Mouse (Mus musculus) liver, embryonic 12.5 days (tissue): ENCODE data around the gene Hdhd3. TPM values are rescaled to one million over a fixed set of nuclear protein-coding genes. Genes with fewer than 3 reads are reported as not detected.

Experiments
- ATAC-seq: fragments of 200-750 bp; cut with Nextera tagmentation; 2 replicates; pipeline ENCODE4 v1.8.0; 2017; ENCODE audit warnings: moderate number of reproducible peaks, mild to moderate bottlenecking, moderate library complexity
- H3K27ac ChIP-seq: fragments of 300-500 bp; sonication (generic); 2 replicates; pipeline ENCODE4 v1.5.1; 2016; ENCODE audit warnings: mild to moderate bottlenecking
- H3K27me3 ChIP-seq: fragments of 300-500 bp; sonication (generic); replicated peaks from 2 replicates; pipeline ENCODE4 v1.6.1; 2016; ENCODE audit warnings: mild to moderate bottlenecking, moderate library complexity
- H3K36me3 ChIP-seq: fragments of 300-500 bp; sonication (generic); 2 replicates; pipeline ENCODE4 v1.6.1; 2016; ENCODE audit warnings: mild to moderate bottlenecking, moderate library complexity
- H3K4me1 ChIP-seq: fragments of 300-500 bp; sonication (generic); 2 replicates; pipeline ENCODE4 v1.6.1; 2016
- H3K4me2 ChIP-seq: fragments of 300-500 bp; sonication (generic); 2 replicates; pipeline ENCODE4 v1.6.1; 2016; ENCODE audit warnings: mild to moderate bottlenecking, moderate library complexity
- H3K4me3 ChIP-seq: fragments of 300-500 bp; sonication (generic); 2 replicates; pipeline ENCODE4 v1.5.1; 2016; ENCODE audit warnings: mild to moderate bottlenecking, moderate library complexity
- H3K9ac ChIP-seq: fragments of 300-500 bp; sonication (generic); 2 replicates; pipeline ENCODE4 v1.6.1; 2016; ENCODE audit warnings: mild to moderate bottlenecking, moderate library complexity
- H3K9me3 ChIP-seq: fragments of 300-500 bp; sonication (generic); replicated peaks from 2 replicates; pipeline ENCODE4 v1.6.1; 2016; ENCODE audit warnings: mild to moderate bottlenecking, moderate library complexity
- WGBS: fragments of 180-500 bp; shearing (Covaris S2); methylation state at CpG from one replicate; pipeline ENCODE4 v1.1.7; 2016; ENCODE audit not compliant: insufficient replicate concordance; 5-methylcytosine and 5-hydroxymethylcytosine counted together
- polyA plus RNA-seq: library from polyadenylated mRNA; unstranded; fragments of >200 nt; fragmentation: Nextera tagmentation; extraction: Ambion mirVana; gene quantifications from 2 replicates; pipeline ENCODE4 v1.2.1, GENCODE M21; 2016

The Hdhd3 gene
- polyA plus RNA-seq, 1 experiment from 2014 or later, result 4.6 TPM

DNA sequence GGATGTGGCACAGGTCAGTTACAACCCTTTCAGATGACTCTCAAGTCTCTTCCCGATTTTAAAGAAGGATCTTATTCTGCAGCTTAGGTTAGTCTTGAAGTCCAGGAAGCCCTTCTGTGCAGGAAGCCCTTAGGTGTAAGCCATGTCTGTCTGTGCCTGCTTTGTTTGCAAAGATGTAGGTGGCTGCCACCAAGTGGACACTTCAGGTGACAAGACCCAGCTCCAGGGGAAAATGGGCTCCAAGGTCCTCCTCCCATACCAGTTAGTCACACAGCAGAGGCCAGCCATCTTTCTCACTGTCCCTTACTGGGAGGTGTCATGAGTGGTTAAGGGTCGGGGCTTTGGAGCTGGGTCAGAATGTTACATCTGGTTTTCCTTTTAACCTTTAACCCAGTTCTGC, 3.5 kb upstream of the Hdhd3 start:
- Histone ChIP-seq H3K4me1 (peaks cover 60% of the 10 kb centered on the region), H3K4me2 (no peak overlapping the region), H3K4me3 (no peak overlapping the region), H3K36me3 (peaks cover 48% of the 10 kb centered on the region), H3K27ac (peak overlapping the region; percentile 67), H3K9ac (no peak overlapping the region), H3K27me3 (no peaks in the 10 kb centered on the region), H3K9me3 (no peaks in the 10 kb centered on the region)
- 56% methylated on average over 2 of the region's 2 CpGs for WGBS
- ATAC-seq, result peak; percentile 27

DNA sequence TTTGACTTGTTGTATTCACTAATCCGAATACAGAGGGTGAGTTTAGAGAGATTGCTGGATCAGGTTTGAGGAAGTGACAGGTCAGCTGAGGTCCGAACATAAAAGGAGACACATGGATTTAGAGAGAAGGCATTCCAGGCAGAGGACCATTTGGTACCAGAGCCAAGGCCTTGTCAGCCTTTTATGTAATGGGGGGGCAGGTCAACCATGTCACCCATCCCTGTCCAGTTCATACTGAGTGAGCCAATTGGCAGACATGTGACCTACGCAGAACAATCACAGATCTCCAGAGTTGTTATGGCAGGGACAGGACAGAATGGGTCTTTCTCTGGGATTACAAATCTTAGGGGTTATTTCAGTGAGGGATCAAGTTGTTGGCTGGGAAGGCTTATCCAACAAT, 2.7 kb upstream of the Hdhd3 start:
- Histone ChIP-seq H3K9me3 (no peaks in the 10 kb centered on the region), H3K4me1 (peaks cover 60% of the 10 kb centered on the region), H3K4me2 (no peak overlapping the region), H3K4me3 (no peak overlapping the region), H3K9ac (no peak overlapping the region), H3K36me3 (peaks cover 40% of the 10 kb centered on the region), H3K27ac (peak overlapping the region; percentile 46; the same call in 1 of the 2 replicates), H3K27me3 (no peaks in the 10 kb centered on the region)
- 82% methylated on average over 3 of the region's 3 CpGs for WGBS
- ATAC-seq, result 0 out of 2 replicates have a peak, but pooled peaks have one; percentile 8

DNA sequence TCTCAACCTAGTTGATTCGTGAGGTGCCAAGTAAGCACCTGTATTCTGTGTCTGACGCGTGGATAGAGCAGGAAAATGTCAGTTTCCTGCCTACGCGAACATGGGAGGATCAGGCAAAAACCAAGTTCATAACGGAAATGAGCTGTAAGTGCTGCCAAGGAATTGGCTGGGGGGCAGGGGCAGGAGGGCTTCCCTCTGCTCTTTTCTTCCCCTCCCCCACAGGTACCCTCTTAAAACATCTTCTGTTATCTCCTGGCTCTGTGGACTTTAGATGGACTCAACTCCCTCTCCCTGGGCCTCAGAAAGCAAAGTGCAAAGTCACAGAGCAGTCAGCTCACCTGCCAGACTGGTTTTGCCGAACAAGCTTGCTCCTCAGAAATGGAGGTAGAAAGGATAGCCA, 298 bp downstream of the Hdhd3 start:
- Histone ChIP-seq H3K27ac (peak overlapping the region; percentile 61), H3K27me3 (no peaks in the 10 kb centered on the region), H3K4me1 (peaks cover 37% of the 10 kb centered on the region), H3K9ac (no peak overlapping the region), H3K9me3 (no peaks in the 10 kb centered on the region), H3K36me3 (peaks cover 24% of the 10 kb centered on the region), H3K4me2 (peak overlapping the region; percentile 84), H3K4me3 (0 out of 2 replicates have a peak overlapping the region, but pooled peaks have one; percentile 70)
- 59% methylated on average over 7 of the region's 7 CpGs for WGBS
- no peak for ATAC-seq

GRCm38 (mm10) chr4:62501964-62502732, 1.1 kb downstream of the Hdhd3 start:
- Histone ChIP-seq H3K4me1 (peaks cover 37% of the 10 kb centered on the region), H3K9me3 (no peaks in the 10 kb centered on the region), H3K4me2 (peak overlapping the region; percentile 84), H3K27me3 (no peaks in the 10 kb centered on the region), H3K27ac (peak overlapping the region; percentile 64), H3K9ac (peak overlapping the region; percentile 75), H3K4me3 (peak overlapping the region; percentile 70), H3K36me3 (peaks cover 16% of the 10 kb centered on the region)
- peak; percentile 88 for ATAC-seq
- 2% methylated on average over 38 of the region's 38 CpGs for WGBS

GRCm38 (mm10) chr4:62501534-62501933, 1.7 kb downstream of the Hdhd3 start:
- 0 out of 2 replicates have a peak, but pooled peaks cover 2% of the 10 kb centered on the region for H3K27me3 ChIP-seq
- peak overlapping the region; percentile 38 for H3K27ac ChIP-seq
- 3% methylated on average over 7 of the region's 7 CpGs for WGBS
- no peaks in the 10 kb centered on the region for H3K9me3 ChIP-seq
- peak overlapping the region; percentile 75 for H3K9ac ChIP-seq
- peaks cover 14% of the 10 kb centered on the region for H3K36me3 ChIP-seq
- peak overlapping the region; percentile 70 for H3K4me3 ChIP-seq
- H3K4me2 ChIP-seq, result peak overlapping the region; percentile 84
- peak; percentile 0; the same call in 1 of the 2 replicates for ATAC-seq
- H3K4me1 ChIP-seq, result peaks cover 37% of the 10 kb centered on the region

DNA sequence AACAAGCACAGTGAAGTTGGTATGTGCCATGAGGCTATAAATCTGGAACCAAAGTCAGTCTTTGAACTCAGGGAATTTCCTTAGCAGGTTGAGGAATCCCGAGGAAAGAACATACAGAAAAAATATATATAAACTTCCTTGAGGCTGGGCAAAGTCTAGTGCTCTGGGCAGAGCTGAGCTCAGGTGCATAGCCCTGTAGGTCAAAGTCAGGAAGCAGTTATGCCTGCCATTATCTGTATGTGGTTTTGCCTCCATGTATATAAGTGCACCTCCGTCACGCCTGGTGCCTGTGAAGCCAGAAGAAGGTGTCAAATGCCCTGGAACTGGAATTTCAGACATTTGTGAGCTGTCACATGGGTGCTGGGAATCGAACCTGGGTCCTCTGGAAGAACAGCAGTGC, 2.5 kb downstream of the Hdhd3 start:
- WGBS, result 67% methylated on average over 4 of the region's 4 CpGs
- H3K4me2 ChIP-seq, result no peak overlapping the region
- H3K27ac ChIP-seq, result no peak overlapping the region
- H3K9me3 ChIP-seq, result no peaks in the 10 kb centered on the region
- H3K36me3 ChIP-seq, result peaks cover 14% of the 10 kb centered on the region
- H3K9ac ChIP-seq, result no peak overlapping the region
- H3K4me1 ChIP-seq, result peaks cover 34% of the 10 kb centered on the region
- H3K4me3 ChIP-seq, result no peak overlapping the region
- no peak for ATAC-seq
- H3K27me3 ChIP-seq, result 0 out of 2 replicates have a peak, but pooled peaks cover 8% of the 10 kb centered on the region

- WGBS, result 59% methylated on average over 8 of the region's 8 CpGs
- ATAC-seq, result no peak
- H3K27me3 ChIP-seq, result 0 out of 2 replicates have a peak, but pooled peaks cover 15% of the 10 kb centered on the region
- no peak overlapping the region for H3K4me3 ChIP-seq
- H3K4me2 ChIP-seq, result no peak overlapping the region
- no peak overlapping the region for H3K9ac ChIP-seq
- H3K9me3 ChIP-seq, result no peaks in the 10 kb centered on the region
- peaks cover 10% of the 10 kb centered on the region for H3K4me1 ChIP-seq
- H3K36me3 ChIP-seq, result peaks cover 14% of the 10 kb centered on the region
- H3K27ac ChIP-seq, result no peak overlapping the region
Measured at GRCm38 (mm10) chr4:62496815-62497214, 6.5 kb downstream of the Hdhd3 start.

DNA sequence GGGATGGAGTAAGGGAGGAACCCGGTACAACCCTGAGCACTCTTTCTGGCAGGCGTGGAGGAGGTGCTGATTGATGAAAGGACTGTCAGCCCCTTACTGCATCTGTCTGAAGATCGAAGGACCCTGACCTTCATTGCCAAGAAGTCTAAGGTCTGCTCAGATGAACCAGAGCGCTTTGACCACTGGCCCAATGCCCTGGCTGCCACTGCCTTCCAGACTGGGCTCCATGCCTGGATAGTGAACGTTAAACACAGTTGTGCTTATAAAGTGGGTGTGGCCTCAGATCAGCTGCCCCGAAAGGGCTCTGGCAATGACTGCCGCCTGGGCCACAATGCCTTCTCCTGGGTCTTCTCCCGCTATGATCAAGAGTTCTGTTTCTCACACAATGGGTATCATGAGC, 7.3 kb downstream of the Hdhd3 start:
- H3K4me2 ChIP-seq, result no peak overlapping the region
- H3K9ac ChIP-seq, result no peak overlapping the region
- no peak overlapping the region for H3K4me3 ChIP-seq
- H3K36me3 ChIP-seq, result peaks cover 14% of the 10 kb centered on the region
- H3K9me3 ChIP-seq, result no peaks in the 10 kb centered on the region
- no peak for ATAC-seq
- H3K27me3 ChIP-seq, result 0 out of 2 replicates have a peak, but pooled peaks cover 15% of the 10 kb centered on the region
- H3K27ac ChIP-seq, result no peak overlapping the region
- 0 out of 2 replicates have a peak, but pooled peaks cover 2% of the 10 kb centered on the region for H3K4me1 ChIP-seq
- 65% methylated on average over 8 of the region's 8 CpGs for WGBS

- 44% methylated on average over 9 of the region's 9 CpGs for WGBS
- no peak for ATAC-seq
- Histone ChIP-seq H3K27ac (no peak overlapping the region), H3K9ac (no peak overlapping the region), H3K27me3 (0 out of 2 replicates have a peak, but pooled peaks cover 15% of the 10 kb centered on the region), H3K9me3 (no peaks in the 10 kb centered on the region), H3K4me3 (no peak overlapping the region), H3K36me3 (peaks cover 8% of the 10 kb centered on the region), H3K4me2 (no peak overlapping the region), H3K4me1 (no peaks in the 10 kb centered on the region)
Measured at GRCm38 (mm10) chr4:62494230-62494629, 9.0 kb downstream of the Hdhd3 start.

DNA sequence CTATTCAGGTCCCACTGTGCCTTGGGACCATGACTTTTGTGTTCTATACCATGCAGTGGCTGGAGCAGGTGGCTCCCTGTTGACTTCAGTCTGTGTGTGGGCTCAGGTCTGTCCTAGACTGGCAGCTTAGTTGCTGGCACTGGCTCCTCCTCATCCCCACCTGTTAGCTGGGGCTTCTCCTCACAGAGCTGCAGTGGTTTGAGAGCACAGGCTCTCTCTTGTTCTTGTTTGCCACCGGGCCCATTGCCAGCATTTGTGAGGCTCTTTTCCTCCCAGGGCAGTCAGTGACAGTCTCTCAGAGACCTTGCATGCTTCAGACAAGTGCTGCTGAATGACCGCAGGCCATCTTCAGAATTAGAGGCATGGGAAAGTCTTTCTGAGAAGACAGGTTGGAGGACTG, 10.6 kb downstream of the Hdhd3 start:
- H3K4me2 ChIP-seq, result no peak overlapping the region
- H3K27ac ChIP-seq, result no peak overlapping the region
- H3K27me3 ChIP-seq, result 0 out of 2 replicates have a peak, but pooled peaks cover 15% of the 10 kb centered on the region
- no peak overlapping the region for H3K9ac ChIP-seq
- ATAC-seq, result no peak
- no peaks in the 10 kb centered on the region for H3K9me3 ChIP-seq
- 0 out of 2 replicates have a peak, but pooled peaks cover 3% of the 10 kb centered on the region for H3K4me1 ChIP-seq
- H3K36me3 ChIP-seq, result no peaks in the 10 kb centered on the region
- H3K4me3 ChIP-seq, result no peak overlapping the region
- 71% methylated on average over 2 of the region's 2 CpGs for WGBS

DNA sequence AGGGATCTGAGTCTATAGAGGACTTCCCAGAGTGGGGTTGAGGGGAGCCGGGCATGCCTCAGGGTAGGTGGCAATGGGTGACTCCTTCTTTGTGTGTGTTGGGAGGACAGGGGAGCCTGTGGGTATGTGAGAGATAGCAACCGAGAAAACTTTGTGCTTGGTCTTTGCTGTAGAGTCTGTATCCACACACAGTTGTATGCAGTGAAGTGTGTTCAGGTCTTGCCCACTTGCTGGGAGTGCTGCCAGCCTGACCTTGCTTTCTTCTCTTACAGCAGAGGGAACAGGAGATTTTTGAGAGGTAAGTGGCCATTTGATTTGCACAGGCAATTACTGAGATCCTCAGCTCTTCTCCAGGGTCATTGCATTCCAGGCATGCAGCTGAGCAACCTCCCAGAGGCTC, 15.4 kb downstream of the Hdhd3 start:
- no peak overlapping the region for H3K4me2 ChIP-seq
- H3K4me3 ChIP-seq, result no peak overlapping the region
- no peak overlapping the region for H3K9ac ChIP-seq
- peaks cover 33% of the 10 kb centered on the region for H3K4me1 ChIP-seq
- 0 out of 2 replicates have a peak, but pooled peaks cover 5% of the 10 kb centered on the region for H3K27me3 ChIP-seq
- H3K27ac ChIP-seq, result no peak overlapping the region
- no peaks in the 10 kb centered on the region for H3K36me3 ChIP-seq
- H3K9me3 ChIP-seq, result no peaks in the 10 kb centered on the region
- no peak for ATAC-seq
- WGBS, result 74% methylated on average over 2 of the region's 2 CpGs

DNA sequence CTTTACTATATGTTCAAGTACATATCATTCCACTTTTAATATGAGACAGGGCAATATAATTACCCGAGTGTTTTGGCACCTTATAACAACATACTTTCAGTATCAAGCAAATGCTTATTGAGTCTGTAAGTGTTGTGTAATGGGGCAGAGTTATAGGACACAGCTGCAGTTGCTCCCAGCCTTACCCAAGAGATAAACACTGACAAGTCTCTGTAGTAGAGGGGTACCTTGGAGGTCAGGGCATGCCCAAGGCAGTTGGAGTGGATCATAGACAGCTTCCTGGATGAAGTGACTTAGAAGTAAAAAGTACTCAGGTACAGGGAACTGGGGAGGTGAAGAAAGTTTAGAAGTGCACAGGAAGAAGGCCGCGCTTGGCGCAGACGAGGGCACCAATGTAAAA, 16.1 kb downstream of the Hdhd3 start:
- H3K27ac ChIP-seq, result no peak overlapping the region
- ATAC-seq, result no peak
- H3K36me3 ChIP-seq, result no peaks in the 10 kb centered on the region
- H3K4me1 ChIP-seq, result peaks cover 33% of the 10 kb centered on the region
- no peak overlapping the region for H3K4me3 ChIP-seq
- no peak overlapping the region for H3K9ac ChIP-seq
- no peak overlapping the region for H3K4me2 ChIP-seq
- H3K9me3 ChIP-seq, result no peaks in the 10 kb centered on the region
- WGBS, result 82% methylated on average over 5 of the region's 5 CpGs
- H3K27me3 ChIP-seq, result peaks cover 5% of the 10 kb centered on the region
